Mouse (Mus musculus): ENCODE results near the gene Zfp583.

GRCm38 (mm10) chr7:6265695-6266094, 65.4 kb downstream of the Zfp583 start:
- TF ChIP-seq CTCF (IDR thresholded peaks at IDR 0.05; ENCODE audit: low read depth), result peak; percentile 33
- TF ChIP-seq EP300 (IDR thresholded peaks at IDR 0.05; ENCODE audit: low read depth), result no peak
